26 mouse cellular contexts compared by ENCODE assay signal in the genomic region with DNA sequence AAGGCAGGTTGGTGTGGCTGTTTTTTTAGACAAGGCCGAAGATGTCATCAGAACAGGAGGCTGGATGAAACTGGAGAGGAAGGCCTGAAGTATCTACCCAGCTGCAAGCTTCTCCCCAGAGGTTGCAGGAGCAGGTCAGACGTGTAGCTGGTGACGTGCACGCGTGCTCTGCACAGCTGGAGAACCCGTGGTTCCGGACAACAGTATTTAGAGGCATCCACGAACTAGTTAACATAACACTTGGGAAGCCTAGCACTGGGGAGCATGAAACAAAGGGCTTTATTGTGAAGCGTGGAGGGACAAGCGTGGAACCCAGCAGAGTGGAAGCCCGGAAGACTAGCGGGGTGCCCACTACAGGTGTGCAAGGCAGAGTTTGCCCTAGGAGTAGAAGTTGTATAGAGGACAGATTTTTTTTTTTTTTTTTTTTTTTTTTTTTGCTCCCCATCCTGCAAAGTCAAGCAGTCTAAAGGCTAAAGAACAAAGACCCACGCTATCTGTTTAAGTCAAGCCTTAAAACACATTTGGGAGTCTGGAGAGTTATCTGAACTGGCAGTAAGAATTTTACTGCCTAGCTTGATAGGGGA. TPM values are rescaled to one million over a fixed set of nuclear protein-coding genes. Genes with fewer than 3 reads are reported as not detected.
DNase-seq lines count a peak whose midpoint lies in the region; ATAC-seq and TF ChIP-seq lines count a peak whose summit lies in the region.
"Had no signal": no experiment of that assay in that cellular context is flagged by ENCODE, and none has a peak within 500 bp of the region (broad histone marks: within the 10 kb centered on the region; RNA-seq: fewer than 3 reads in every experiment).

No protein-coding gene starts in this region.

- in situ Hi-C loops in ES-E14 (cut with MboI; ENCODE audit: low sequenced_read_pairs in 2 of 2, unreplicated experiment in 2 of 2): loop anchor here (10.0 to 25.0 kb wide), 2 partner anchors 1890 to 1897 kb away; no protein-coding TSS in a partner anchor

- no peak for TF ChIP-seq CTCF in midbrain, postnatal 0 days (IDR thresholded peaks at IDR 0.05)
- no peak for TF ChIP-seq CTCF in cerebellum, adult 2 months (IDR thresholded peaks at IDR 0.05; ENCODE audit: borderline replicate concordance, insufficient read depth, low read depth, low read length)

- H3K36me3 ChIP-seq in forebrain, embryonic 10.5 days (replicated peaks): no peaks in the 10 kb centered on the region
- H3K36me3 ChIP-seq in forebrain, embryonic 13.5 days (ENCODE audit: poor library complexity, severe bottlenecking): no peaks in the 10 kb centered on the region
- no peaks in the 10 kb centered on the region for H3K36me3 ChIP-seq in midbrain, embryonic 11.5 days (ENCODE audit: control insufficient read depth, insufficient read depth, low read length)
- H3K36me3 ChIP-seq in midbrain, postnatal 0 days (ENCODE audit: insufficient read depth, low read length): no peaks in the 10 kb centered on the region
- H3K36me3 ChIP-seq in ES-E14 (ENCODE audit: control insufficient read depth, insufficient read depth, low read length, poor library complexity, severe bottlenecking): no peaks in the 10 kb centered on the region
- no peaks in the 10 kb centered on the region for H3K36me3 ChIP-seq in limb, embryonic 13.5 days
- H3K36me3 ChIP-seq: forebrain, embryonic 15.5 days; heart, embryonic 13.5 days; liver, embryonic 13.5 days; stomach, embryonic 15.5 days had no signal

- H3K4me1 ChIP-seq in forebrain, embryonic 10.5 days: peaks cover 42% of the 10 kb centered on the region
- H3K4me1 ChIP-seq in forebrain, embryonic 13.5 days: peaks cover 27% of the 10 kb centered on the region
- H3K4me1 ChIP-seq in midbrain, embryonic 11.5 days (ENCODE audit: control insufficient read depth, insufficient read depth, low read length): peaks cover 20% of the 10 kb centered on the region
- H3K4me1 ChIP-seq in midbrain, postnatal 0 days (ENCODE audit: insufficient read depth, low read length): no peaks in the 10 kb centered on the region
- peaks cover 3 to 10% of the 10 kb centered on the region in 2 experiments; a peak in 2 of 4 replicates for H3K4me1 ChIP-seq in ES-E14 (ENCODE audit: control insufficient read depth in 2 of 2, insufficient read depth in 2 of 2, low read length in 2 of 2, poor library complexity in 1 of 2)
- peaks cover 35% of the 10 kb centered on the region for H3K4me1 ChIP-seq in limb, embryonic 13.5 days
- no peaks in the 10 kb centered on the region for H3K4me1 ChIP-seq in cerebellum, adult 2 months (ENCODE audit: control insufficient read depth, insufficient read depth, low read length)

- H3K4me2 ChIP-seq in forebrain, embryonic 13.5 days: no peak overlapping the region
- no peak overlapping the region for H3K4me2 ChIP-seq in midbrain, embryonic 11.5 days
- no peak overlapping the region for H3K4me2 ChIP-seq in midbrain, postnatal 0 days (ENCODE audit: low read depth, low read length, poor library complexity, severe bottlenecking)
- H3K4me2 ChIP-seq in limb, embryonic 13.5 days (replicated peaks): peak overlapping the region; percentile 12
- H3K4me2 ChIP-seq: forebrain, embryonic 15.5 days; heart, embryonic 13.5 days; hindbrain, embryonic 14.5 days; liver, embryonic 13.5 days; stomach, embryonic 15.5 days had no signal

- no peaks in the 10 kb centered on the region; the same call in 1 of the 2 replicates for H3K9me3 ChIP-seq in forebrain, embryonic 10.5 days
- no peaks in the 10 kb centered on the region for H3K9me3 ChIP-seq in forebrain, embryonic 13.5 days (replicated peaks)
- no peaks in the 10 kb centered on the region for H3K9me3 ChIP-seq in midbrain, embryonic 11.5 days (ENCODE audit: control insufficient read depth, low read length)
- no peaks in the 10 kb centered on the region for H3K9me3 ChIP-seq in midbrain, postnatal 0 days (ENCODE audit: low read length)
- H3K9me3 ChIP-seq in ES-E14 (ENCODE audit: control insufficient read depth, insufficient read depth, low read depth, low read length): no peaks in the 10 kb centered on the region; the same call in 1 of the 2 replicates
- H3K9me3 ChIP-seq in limb, embryonic 13.5 days: no peaks in the 10 kb centered on the region
- H3K9me3 ChIP-seq: forebrain, embryonic 15.5 days; heart, embryonic 13.5 days; liver, embryonic 13.5 days; stomach, embryonic 15.5 days had no signal

- H3K4me3 ChIP-seq in forebrain, embryonic 10.5 days: no peak overlapping the region
- no peak overlapping the region for H3K4me3 ChIP-seq in forebrain, embryonic 13.5 days
- no peak overlapping the region for H3K4me3 ChIP-seq in midbrain, embryonic 11.5 days (ENCODE audit: low read depth, low read length)
- H3K4me3 ChIP-seq in midbrain, postnatal 0 days (ENCODE audit: low read depth, low read length): no peak overlapping the region
- no peak overlapping the region for H3K4me3 ChIP-seq in ES-E14 (ENCODE audit: insufficient read depth in 1 of 2, low read depth in 1 of 2, low read length in 2 of 2, poor library complexity in 1 of 2, severe bottlenecking in 1 of 2)
- no peak overlapping the region for H3K4me3 ChIP-seq in limb, embryonic 13.5 days
- no peak overlapping the region for H3K4me3 ChIP-seq in cerebellum, adult 2 months (replicated peaks; ENCODE audit: insufficient read depth, low read depth, low read length)
- H3K4me3 ChIP-seq: forebrain, embryonic 15.5 days; heart, embryonic 13.5 days; liver, embryonic 13.5 days; stomach, embryonic 15.5 days had no signal

- TF ChIP-seq POLR2A in cerebellum, adult 2 months (IDR thresholded peaks at IDR 0.05; ENCODE audit: borderline replicate concordance, insufficient read depth, low read length): no peak

- 16% methylated on average over 13 of the region's 13 CpGs for WGBS in forebrain, embryonic 10.5 days
- WGBS in forebrain, embryonic 13.5 days: 15% methylated on average over 13 of the region's 13 CpGs
- WGBS in midbrain, embryonic 11.5 days: 11% methylated on average over 13 of the region's 13 CpGs
- WGBS in midbrain, postnatal 0 days: 20% methylated on average over 13 of the region's 13 CpGs
- WGBS in limb, embryonic 13.5 days: 17% methylated on average over 13 of the region's 13 CpGs
- WGBS in cerebellum, adult 2 months: 41% methylated on average over 13 of the region's 13 CpGs

- no peak for DNase-seq in forebrain, embryonic 10.5 days (ENCODE audit: extremely low spot score, low spot score)
- peak; percentile 88 for DNase-seq in midbrain, embryonic 11.5 days (ENCODE audit: low spot score, missing footprints)
- DNase-seq in midbrain, postnatal 0 days (ENCODE audit: low spot score): no peak
- DNase-seq in ES-E14 (ENCODE audit: low read depth, low spot score): peak; percentile 79
- DNase-seq in spleen, postnatal 4 days (ENCODE audit: low spot score in 2 of 2): no peak
- DNase-seq in cerebellum, adult 2 months: no peak
- DNase-seq: adrenal gland, postnatal 36 days; cerebellum, adult 9-11 months; gastrocnemius, postnatal 10 days; heart, postnatal 4 days; kidney, adult 2 months; kidney, postnatal 10 days; left cerebral cortex, postnatal 4 days; liver, embryonic 13.5 days; lung, postnatal 4 days; right cerebral cortex, adult 18-20 months; right cerebral cortex, postnatal 4 days; thymus, postnatal 25 days had no signal

- H3K27ac ChIP-seq in forebrain, embryonic 10.5 days: peak overlapping the region; percentile 58; the same call in 1 of the 2 replicates
- H3K27ac ChIP-seq in forebrain, embryonic 13.5 days: no peak overlapping the region
- no peak overlapping the region for H3K27ac ChIP-seq in midbrain, embryonic 11.5 days (ENCODE audit: low read depth, low read length)
- H3K27ac ChIP-seq in midbrain, postnatal 0 days (ENCODE audit: low read depth, low read length): no peak overlapping the region
- no peak overlapping the region; the same call in 1 of the 2 replicates for H3K27ac ChIP-seq in ES-E14 (ENCODE audit: insufficient read depth, low read depth, low read length, poor library complexity, severe bottlenecking)
- H3K27ac ChIP-seq in limb, embryonic 13.5 days: no peak overlapping the region
- H3K27ac ChIP-seq in cerebellum, adult 2 months (ENCODE audit: insufficient read depth, low read length): no peak overlapping the region
- H3K27ac ChIP-seq: forebrain, embryonic 15.5 days; heart, embryonic 13.5 days; hindbrain, embryonic 14.5 days; liver, embryonic 13.5 days; stomach, embryonic 15.5 days had no signal

- ATAC-seq in forebrain, embryonic 13.5 days: no peak
- ATAC-seq in midbrain, embryonic 11.5 days (ENCODE audit: low FRiP score): no peak
- no peak for ATAC-seq in midbrain, postnatal 0 days (ENCODE audit: low FRiP score)
- ATAC-seq in limb, embryonic 13.5 days (ENCODE audit: low FRiP score, low read depth): no peak
- ATAC-seq: CD4-positive, CD25-positive, alpha-beta regulatory T cell, adult 4 months; forebrain, embryonic 15.5 days had no signal

- H3K9ac ChIP-seq in forebrain, embryonic 13.5 days: no peak overlapping the region
- no peak overlapping the region for H3K9ac ChIP-seq in midbrain, embryonic 11.5 days (ENCODE audit: low read length)
- no peak overlapping the region for H3K9ac ChIP-seq in midbrain, postnatal 0 days (replicated peaks; ENCODE audit: low read length, poor library complexity, severe bottlenecking)
- no peak overlapping the region for H3K9ac ChIP-seq in ES-E14 (ENCODE audit: insufficient read depth, low read depth, low read length, poor library complexity, severe bottlenecking)
- H3K9ac ChIP-seq in limb, embryonic 13.5 days: no peak overlapping the region
- H3K9ac ChIP-seq: forebrain, embryonic 15.5 days; heart, embryonic 13.5 days; hindbrain, embryonic 14.5 days; liver, embryonic 13.5 days; stomach, embryonic 15.5 days had no signal

- H3K27me3 ChIP-seq in forebrain, embryonic 10.5 days (ENCODE audit: poor library complexity, severe bottlenecking): peaks cover 47% of the 10 kb centered on the region
- peaks cover 40% of the 10 kb centered on the region for H3K27me3 ChIP-seq in forebrain, embryonic 13.5 days
- peaks cover 22% of the 10 kb centered on the region for H3K27me3 ChIP-seq in midbrain, embryonic 11.5 days (ENCODE audit: control insufficient read depth, insufficient read depth, low read length)
- H3K27me3 ChIP-seq in midbrain, postnatal 0 days (ENCODE audit: insufficient read depth, low read length): 0 out of 2 replicates have a peak, but pooled peaks cover 8% of the 10 kb centered on the region
- peaks cover 40% of the 10 kb centered on the region for H3K27me3 ChIP-seq in limb, embryonic 13.5 days
- H3K27me3 ChIP-seq in cerebellum, adult 2 months (ENCODE audit: control insufficient read depth, insufficient read depth, low read length): no peaks in the 10 kb centered on the region; the same call in 1 of the 2 replicates

RNA-seq across cellular contexts. Expression of a gene that starts 8.0 kb away (rescaled TPM):
- polyA plus RNA-seq in forebrain, embryonic 10.5 days (2016; fragmentation: Nextera tagmentation; extraction: Ambion mirVana): 48.3 and 50.7 TPM in 2 replicates
- polyA plus RNA-seq in forebrain, embryonic 13.5 days (2015; fragmentation: Nextera tagmentation; extraction: Ambion mirVana): 24.8 and 27.6 TPM in 2 replicates
- 66.9 and 67.7 TPM in 2 replicates for polyA plus RNA-seq in midbrain, embryonic 11.5 days (2014; fragmentation: Nextera tagmentation; extraction: Ambion mirVana)
- total RNA-seq in midbrain, postnatal 0 days (2014; rRNA removed): 42.0 and 48.6 TPM in 2 replicates
- polyA plus RNA-seq in midbrain, postnatal 0 days (2015; fragmentation: Nextera tagmentation; extraction: Ambion mirVana): 50.4 and 52.0 TPM in 2 replicates
- total RNA-seq in ES-E14 (2012; rRNA removed): 9.2 and 11.1 TPM in 2 replicates
- 47.9 and 52.0 TPM in 2 replicates for polyA plus RNA-seq in limb, embryonic 13.5 days (2015; fragmentation: Nextera tagmentation; extraction: Ambion mirVana)
- polyA plus RNA-seq in cerebellum, adult 2 months (2012; rRNA removed): 6.1 and 6.8 TPM in 2 replicates
- total RNA-seq: granulocyte monocyte progenitor cell, adult 5-6 weeks had no signal

Comparison
In these comparisons a context has a peak if more than half of its experiments do, and no peak if none do; other contexts are left out.
1. DNase-seq: peak in midbrain, embryonic 11.5 days (single experiment) and ES-E14 (single experiment); none in forebrain, embryonic 10.5 days (single experiment), midbrain, postnatal 0 days (single experiment), spleen, postnatal 4 days (0 of 2) and cerebellum, adult 2 months (0 of 2).